Mouse (Mus musculus) midbrain, postnatal 0 days (tissue): ENCODE measurements around the gene Zg16. TPM values are rescaled to one million over a fixed set of nuclear protein-coding genes. Genes with fewer than 3 reads are reported as not detected.
A peak's percentile ranks its signal among the peaks of the same experiment; 100 is the strongest.

Experiments used
- ATAC-seq: fragments of 200-750 bp; cut with Nextera tagmentation; 2 replicates; pipeline ENCODE4 v1.8.0; 2017; ENCODE audit warnings: moderate number of reproducible peaks, mild to moderate bottlenecking, moderate TSS enrichment, moderate library complexity; ENCODE audit not compliant: low FRiP score
- DNase-seq: peaks from one replicate; pipeline ENCODE4 v3.0.0-alpha.2; 2015; ENCODE audit warnings: low spot score
- H3K27ac ChIP-seq: fragments of 300-500 bp; sonication (generic); 2 replicates; pipeline ENCODE4 v1.5.1; 2014; ENCODE audit warnings: low read depth, mild to moderate bottlenecking, low read length, mixed read lengths
- H3K27me3 ChIP-seq: fragments of 300-500 bp; sonication (generic); 2 replicates; pipeline ENCODE4 v1.6.1; 2014; ENCODE audit warnings: low read length, control low read depth, mixed read lengths; ENCODE audit not compliant: insufficient read depth
- H3K36me3 ChIP-seq: fragments of 300-500 bp; sonication (generic); 2 replicates; pipeline ENCODE4 v1.6.1; 2014; ENCODE audit warnings: low read length, control low read depth, mixed read lengths; ENCODE audit not compliant: insufficient read depth
- H3K4me1 ChIP-seq: fragments of 300-500 bp; sonication (generic); 2 replicates; pipeline ENCODE4 v1.6.1; 2014; ENCODE audit warnings: mild to moderate bottlenecking, control low read depth, antibody characterized with exemption, low read length, mixed read lengths; ENCODE audit not compliant: insufficient read depth
- H3K4me2 ChIP-seq: fragments of 300-500 bp; sonication (generic); 2 replicates; pipeline ENCODE4 v1.6.1; 2014; ENCODE audit warnings: low read depth, mild to moderate bottlenecking, low read length, mixed read lengths; ENCODE audit not compliant: poor library complexity, severe bottlenecking
- H3K4me3 ChIP-seq: fragments of 300-500 bp; sonication (generic); 2 replicates; pipeline ENCODE4 v1.5.1; 2014; ENCODE audit warnings: low read depth, mild to moderate bottlenecking, low read length, moderate library complexity
- H3K9ac ChIP-seq: fragments of 300-500 bp; sonication (generic); replicated peaks from 2 replicates; pipeline ENCODE4 v1.6.1; 2014; ENCODE audit warnings: mild to moderate bottlenecking, low read length, moderate library complexity, mixed read lengths; ENCODE audit not compliant: poor library complexity, severe bottlenecking
- H3K9me3 ChIP-seq: fragments of 300-500 bp; sonication (generic); 2 replicates; pipeline ENCODE4 v1.6.1; 2016; ENCODE audit warnings: low read length, control low read depth
- CTCF ChIP-seq: IDR thresholded peaks from 2 replicates; pipeline ENCODE4 v1.5.1; 2016; ENCODE audit warnings: antibody characterized with exemption, mild to moderate bottlenecking
- WGBS: fragments of 180-500 bp; shearing (Covaris S2); extraction: QIAGEN DNeasy Blood & Tissue Kit; methylation state at CpG from one replicate; pipeline ENCODE4 v1.1.7; 2014; 5-methylcytosine and 5-hydroxymethylcytosine counted together
- polyA plus RNA-seq: library from polyadenylated mRNA; unstranded; fragments of >200 nt; fragmentation: Nextera tagmentation; extraction: Ambion mirVana; gene quantifications from 2 replicates; pipeline ENCODE4 v1.2.1, GENCODE M21; 2015
- total RNA-seq: library from RNA; depleted of rRNA; stranded (reverse); fragments of >200 nt; gene quantifications from 2 replicates; pipeline ENCODE4 v1.2.3, GENCODE M21; 2014

Zg16 gene
- total and polyA plus RNA-seq, 2 experiments from 2014 or later, result 0.49 TPM; not detected in 1

GRCm38 (mm10) chr7:127121061-127121910 lies 34.2 kb upstream of the Zg16 start:
- Histone ChIP-seq H3K4me3 (no peak overlapping the region), H3K9ac (no peak overlapping the region), H3K4me2 (no peak overlapping the region), H3K4me1 (no peaks in the 10 kb centered on the region), H3K36me3 (no peaks in the 10 kb centered on the region), H3K27ac (no peak overlapping the region), H3K9me3 (no peaks in the 10 kb centered on the region), H3K27me3 (no peaks in the 10 kb centered on the region)
- no peak for TF ChIP-seq CTCF
- whole genome bisulfite sequencing, result 8% methylated on average over 21 of the region's 21 CpGs
- ATAC-seq (no peak), DNase-seq (no peak)

GRCm38 (mm10) chr7:127118671-127119445 lies 31.7 kb upstream of the Zg16 start:
- Histone ChIP-seq H3K27me3 (no peaks in the 10 kb centered on the region), H3K4me2 (no peak overlapping the region), H3K4me1 (no peaks in the 10 kb centered on the region), H3K9ac (no peak overlapping the region), H3K36me3 (no peaks in the 10 kb centered on the region), H3K4me3 (no peak overlapping the region), H3K9me3 (no peaks in the 10 kb centered on the region), H3K27ac (no peak overlapping the region)
- ATAC-seq, result no peak
- no peak for DNase-seq
- WGBS, result 51% methylated on average over 14 of the region's 14 CpGs
- no peak for TF ChIP-seq CTCF

- no peak overlapping the region for H3K4me2 ChIP-seq
- peak; percentile 59 for TF ChIP-seq CTCF
- H3K9ac ChIP-seq, result no peak overlapping the region
- no peak for ATAC-seq
- no peaks in the 10 kb centered on the region for H3K36me3 ChIP-seq
- no peaks in the 10 kb centered on the region for H3K4me1 ChIP-seq
- WGBS, result 55% methylated on average over 5 of the region's 5 CpGs
- no peak overlapping the region for H3K27ac ChIP-seq
- no peaks in the 10 kb centered on the region for H3K27me3 ChIP-seq
- H3K4me3 ChIP-seq, result no peak overlapping the region
- no peaks in the 10 kb centered on the region for H3K9me3 ChIP-seq
- DNase-seq, result peak; percentile 69
Measured at GRCm38 (mm10) chr7:127117948-127118347, 30.8 kb upstream of the Zg16 start.

- H3K27me3 ChIP-seq, result no peaks in the 10 kb centered on the region
- no peak overlapping the region for H3K4me2 ChIP-seq
- H3K9me3 ChIP-seq, result no peaks in the 10 kb centered on the region
- peak; percentile 30 for DNase-seq
- 44% methylated on average over 11 of the region's 11 CpGs for WGBS
- no peak overlapping the region for H3K4me3 ChIP-seq
- no peaks in the 10 kb centered on the region for H3K4me1 ChIP-seq
- no peak overlapping the region for H3K9ac ChIP-seq
- no peak for ATAC-seq
- no peak for TF ChIP-seq CTCF
- no peak overlapping the region for H3K27ac ChIP-seq
- no peaks in the 10 kb centered on the region for H3K36me3 ChIP-seq
Measured at GRCm38 (mm10) chr7:127116331-127116935, 29.3 kb upstream of the Zg16 start.

- Histone ChIP-seq H3K27me3 (no peaks in the 10 kb centered on the region), H3K4me2 (no peak overlapping the region), H3K9me3 (no peaks in the 10 kb centered on the region), H3K9ac (no peak overlapping the region), H3K4me1 (no peaks in the 10 kb centered on the region), H3K36me3 (no peaks in the 10 kb centered on the region), H3K27ac (no peak overlapping the region), H3K4me3 (no peak overlapping the region)
- WGBS, result 85% methylated on average over 11 of the region's 11 CpGs
- ATAC-seq (no peak), DNase-seq (no peak)
- no peak for TF ChIP-seq CTCF
Measured at GRCm38 (mm10) chr7:127114920-127115319, 27.8 kb upstream of the Zg16 start.
